Comparison of ENCODE assay signal across 15 mouse cellular contexts in genomic region chr13:112479926-112480325, GRCm38 (mm10).
"Had no signal": no experiment of that assay in that cellular context is flagged by ENCODE, and none has a peak within 500 bp of the region (broad histone marks: within the 10 kb centered on the region; RNA-seq: fewer than 3 reads in every experiment).

No protein-coding gene starts in this region.

- H3K9ac ChIP-seq: neural tube, embryonic 15.5 days; stomach, embryonic 15.5 days had no signal

- DNase-seq: retina, postnatal 1 day; right cerebral cortex, adult 18-20 months; right cerebral cortex, postnatal 14 days; right cerebral cortex, postnatal 25 days; right cerebral cortex, postnatal 4 days; spleen, adult 18-20 months; thymus, adult 18-20 months; thymus, adult 2 months; thymus, postnatal 14 days; thymus, postnatal 25 days; thymus, postnatal 36 days; thymus, postnatal 4 days had no signal

- H3K27ac ChIP-seq: neural tube, embryonic 15.5 days; stomach, embryonic 15.5 days; stomach, postnatal 0 days had no signal

- H3K4me1 ChIP-seq: neural tube, embryonic 15.5 days; stomach, embryonic 15.5 days had no signal

- H3K27me3 ChIP-seq: neural tube, embryonic 15.5 days; stomach, embryonic 15.5 days had no signal

- H3K4me2 ChIP-seq: neural tube, embryonic 15.5 days; stomach, embryonic 15.5 days had no signal

- H3K9me3 ChIP-seq: neural tube, embryonic 15.5 days; stomach, embryonic 15.5 days had no signal

- H3K4me3 ChIP-seq: neural tube, embryonic 15.5 days; stomach, embryonic 15.5 days had no signal
